Mouse (Mus musculus) MEL (cell line): Measurements from ENCODE around the gene Piezo1. TPM values are rescaled to one million over a fixed set of nuclear protein-coding genes. Genes with fewer than 3 reads are reported as not detected.

Experiments used
- DNase-seq: peaks from one replicate; pipeline ENCODE4 v3.0.0; 2011; ENCODE audit warnings: low read depth, low spot score
- H3K27ac ChIP-seq: 2 replicates; pipeline ENCODE4 v1.5.1; 2012; ENCODE audit warnings: low read depth, mild to moderate bottlenecking, control low read depth, low read length, moderate library complexity; ENCODE audit not compliant: control insufficient read depth
- H3K27me3 ChIP-seq, 2 experiments: fragments of 150-350 bp in 1 of 2; sonication (generic) in 1 of 2; 2 replicates each; pipeline ENCODE4 v1.6.1; 2012; ENCODE audit warnings: low read length in 2 of 2, mild to moderate bottlenecking in 2 of 2, improper control_type of control experiment in 1 of 2, moderate library complexity in 1 of 2; ENCODE audit not compliant: insufficient read depth in 2 of 2, control insufficient read depth in 1 of 2
- H3K36me3 ChIP-seq, 2 experiments: 2 replicates each; pipeline ENCODE4 v1.6.1; 2012 to 2014; ENCODE audit warnings: low read length in 2 of 2, improper control_type of control experiment in 1 of 2, inconsistent platforms in 1 of 2, mild to moderate bottlenecking in 1 of 2; ENCODE audit not compliant: insufficient read depth in 2 of 2, control insufficient read depth in 1 of 2
- H3K4me1 ChIP-seq, 2 experiments: fragments of 150-350 bp in 1 of 2; sonication (generic) in 1 of 2; 2 replicates each; pipeline ENCODE4 v1.6.1; 2012; ENCODE audit warnings: low read length in 2 of 2, improper control_type of control experiment in 1 of 2, mild to moderate bottlenecking in 1 of 2; ENCODE audit not compliant: insufficient read depth in 2 of 2, control insufficient read depth in 1 of 2
- H3K4me3 ChIP-seq, 2 experiments: fragments of 150-350 bp in 1 of 2; sonication (generic) in 1 of 2; 2 replicates each; pipeline ENCODE4 v1.5.1; 2012; ENCODE audit warnings: low read depth in 2 of 2, low read length in 2 of 2, mild to moderate bottlenecking in 2 of 2, moderate library complexity in 2 of 2, control low read depth in 1 of 2, improper control_type of control experiment in 1 of 2; ENCODE audit not compliant: control insufficient read depth in 1 of 2, insufficient read depth in 1 of 2
- H3K79me2 ChIP-seq: 2 replicates; pipeline ENCODE4 v1.6.1; 2012; ENCODE audit warnings: mild to moderate bottlenecking, low read length, moderate library complexity; ENCODE audit not compliant: control insufficient read depth, poor library complexity, insufficient read depth
- H3K9ac ChIP-seq: 2 replicates; pipeline ENCODE4 v1.6.1; 2012; ENCODE audit warnings: low read depth, mild to moderate bottlenecking, control low read depth, low read length, moderate library complexity; ENCODE audit not compliant: control insufficient read depth, poor library complexity, severe bottlenecking
- H3K9me3 ChIP-seq: fragments of 150-350 bp; sonication (generic); replicated peaks from 2 replicates; pipeline ENCODE4 v1.6.1; 2012; ENCODE audit warnings: mild to moderate bottlenecking, low read length, improper control_type of control experiment, moderate library complexity; ENCODE audit not compliant: insufficient read depth
- BHLHE40 ChIP-seq: IDR thresholded peaks from 2 replicates; pipeline ENCODE4 v1.6.1; 2012; ENCODE audit warnings: low read depth, mild to moderate bottlenecking, inconsistent platforms, low read length, improper control_type of control experiment, borderline replicate concordance
- CTCF ChIP-seq, 3 experiments: IDR thresholded peaks in 2 of 3; conservative IDR thresholded peaks in 1 of 3; 2 replicates each; pipeline ENCODE4 v1.5.1; 2011 to 2012; ENCODE audit warnings: low read length in 3 of 3, low read depth in 2 of 3, mild to moderate bottlenecking in 2 of 3, improper control_type of control experiment in 1 of 3, inconsistent platforms in 1 of 3, mixed read lengths in 1 of 3, moderate library complexity in 1 of 3; ENCODE audit not compliant: control insufficient read depth in 1 of 3, insufficient read depth in 1 of 3, poor library complexity in 1 of 3, severe bottlenecking in 1 of 3
- E2F4 ChIP-seq: IDR thresholded peaks from 2 replicates; pipeline ENCODE4 v1.6.1; 2011; ENCODE audit warnings: low read depth, low read length, improper control_type of control experiment, borderline replicate concordance
- EP300 ChIP-seq, 2 experiments: IDR thresholded peaks; 2 replicates each; pipeline ENCODE4 v1.6.1; 2011; ENCODE audit warnings: improper control_type of control experiment in 2 of 2, low read length in 2 of 2, low read depth in 1 of 2, mild to moderate bottlenecking in 1 of 2
- ETS1 ChIP-seq: IDR thresholded peaks from 2 replicates; pipeline ENCODE4 v1.6.1; 2012; ENCODE audit warnings: low read depth, mild to moderate bottlenecking, inconsistent platforms, low read length, improper control_type of control experiment, moderate library complexity
- GABPA ChIP-seq: IDR thresholded peaks from 2 replicates; pipeline ENCODE4 v1.6.1; 2012; ENCODE audit warnings: low read depth, mild to moderate bottlenecking, inconsistent platforms, low read length, improper control_type of control experiment, moderate library complexity
- KAT2A ChIP-seq: conservative IDR thresholded peaks from 2 replicates; pipeline ENCODE4 v1.6.1; 2012; ENCODE audit warnings: low read depth, low read length, improper control_type of control experiment, inconsistent platforms
- MYC ChIP-seq: IDR thresholded peaks from 2 replicates; pipeline ENCODE4 v1.6.1; 2011; ENCODE audit warnings: low read depth, mild to moderate bottlenecking, low read length, improper control_type of control experiment, moderate library complexity
- NELFE ChIP-seq: IDR thresholded peaks from 2 replicates; pipeline ENCODE4 v1.6.1; 2011; ENCODE audit warnings: low read depth, low read length, improper control_type of control experiment
- POLR2A ChIP-seq, 2 experiments: IDR thresholded peaks; 2 replicates each; pipeline ENCODE4 v1.6.1; 2011 to 2012; ENCODE audit warnings: low read length in 2 of 2, mild to moderate bottlenecking in 2 of 2, control low read depth in 1 of 2, improper control_type of control experiment in 1 of 2, low read depth in 1 of 2, moderate library complexity in 1 of 2; ENCODE audit not compliant: control insufficient read depth in 1 of 2, insufficient read depth in 1 of 2, poor library complexity in 1 of 2
- RAD21 ChIP-seq: IDR thresholded peaks from 2 replicates; pipeline ENCODE4 v1.6.1; 2011; ENCODE audit warnings: mild to moderate bottlenecking, low read depth, low read length, improper control_type of control experiment
- TBP ChIP-seq: IDR thresholded peaks from 2 replicates; pipeline ENCODE4 v1.8.0; 2011; ENCODE audit warnings: low read depth, low read length, improper control_type of control experiment
- TCF12 ChIP-seq: IDR thresholded peaks from 2 replicates; pipeline ENCODE4 v1.6.1; 2014; ENCODE audit warnings: low read depth, mild to moderate bottlenecking, inconsistent platforms, low read length, improper control_type of control experiment, moderate library complexity
- UBTF ChIP-seq: IDR thresholded peaks from 2 replicates; pipeline ENCODE4 v1.6.1; 2012; ENCODE audit warnings: low read depth, mild to moderate bottlenecking, inconsistent platforms, low read length, improper control_type of control experiment, moderate library complexity, borderline replicate concordance; ENCODE audit not compliant: insufficient read depth
- ZC3H11A ChIP-seq: IDR thresholded peaks from 2 replicates; pipeline ENCODE4 v1.6.1; 2012; ENCODE audit warnings: low read depth, mild to moderate bottlenecking, inconsistent platforms, low read length, improper control_type of control experiment
- ZKSCAN1 ChIP-seq: IDR thresholded peaks from 2 replicates; pipeline ENCODE4 v1.6.1; 2012; ENCODE audit warnings: low read depth, mild to moderate bottlenecking, inconsistent platforms, low read length, improper control_type of control experiment, moderate library complexity
- polyA plus RNA-seq, 2 experiments: library from polyadenylated mRNA; stranded (reverse) in 1 of 2; unstranded in 1 of 2; fragments of >175 nt in 1 of 2; fragments of >200 nt in 1 of 2; gene quantifications; 2 replicates each; pipeline versions ENCODE4 v1.2.1 to v1.2.4; 2012; ENCODE audit warnings: low replicate concordance in 2 of 2, low read depth in 1 of 2; ENCODE audit not compliant: insufficient read length in 2 of 2, insufficient read depth in 1 of 2, missing spikeins in 1 of 2
- total RNA-seq: library from RNA; depleted of rRNA; stranded (reverse); fragments of 300-350 nt; gene quantifications from 2 replicates; pipeline ENCODE4 v1.2.3, GENCODE M21; 2012

The Piezo1 gene
- total and polyA plus RNA-seq, 3 experiments: 35.1 to 223 (median 144) TPM

GRCm38 (mm10) chr8:122497912-122498311 lies 53.2 kb downstream of the Piezo1 start:
- Histone ChIP-seq H3K9me3 (no peaks in the 10 kb centered on the region), H3K36me3 (peaks cover 0 to 8% of the 10 kb centered on the region in 2 experiments; a peak in 2 of 4 replicates), H3K27ac (no peak overlapping the region), H3K79me2 (no peaks in the 10 kb centered on the region), H3K9ac (no peak overlapping the region), H3K4me3 (no peak overlapping the region), H3K27me3 (no peaks in the 10 kb centered on the region), H3K4me1 (no peaks in the 10 kb centered on the region)
- DNase-seq: no peak
- TF ChIP-seq RAD21: peak; percentile 0; the same call in 1 of the 2 replicates
- TF ChIP-seq KAT2A: no peak
- TF ChIP-seq TCF12: no peak
- peak; percentile 42 to 51 (median 46) for TF ChIP-seq CTCF (IDR thresholded peaks at IDR 0.05 in 2 of 3, conservative IDR thresholded peaks at IDR 0.05 in 1 of 3; ENCODE audit: control insufficient read depth in 1 of 3, insufficient read depth in 1 of 3, low read depth in 2 of 3, low read length in 3 of 3, poor library complexity in 1 of 3, severe bottlenecking in 1 of 3)

GRCm38 (mm10) chr8:122497016-122497734 lies 54.0 kb downstream of the Piezo1 start:
- no peak overlapping the region for H3K4me3 ChIP-seq
- TF ChIP-seq POLR2A (IDR thresholded peaks at IDR 0.05; ENCODE audit: control insufficient read depth in 1 of 2, insufficient read depth in 1 of 2, low read depth in 1 of 2, low read length in 2 of 2, poor library complexity in 1 of 2): no peak
- TF ChIP-seq ZKSCAN1: no peak
- no peak for TF ChIP-seq E2F4
- TF ChIP-seq ZC3H11A: no peak
- TF ChIP-seq GABPA: no peak
- no peak for TF ChIP-seq BHLHE40
- TF ChIP-seq KAT2A: no peak
- TF ChIP-seq NELFE: no peak
- no peak for TF ChIP-seq MYC
- TF ChIP-seq TBP: no peak
- TF ChIP-seq EP300 (IDR thresholded peaks at IDR 0.05; ENCODE audit: low read depth in 1 of 2, low read length in 2 of 2): no peak
- no peak for TF ChIP-seq UBTF
- TF ChIP-seq ETS1: no peak
- TF ChIP-seq, all 39 proteins: peak for 0
- no peak overlapping the region for H3K9ac ChIP-seq

More at GRCm38 (mm10) chr8:122497016-122497734, 54.0 kb downstream of the Piezo1 start:
- Histone ChIP-seq H3K27me3 (no peaks in the 10 kb centered on the region), H3K36me3 (peaks cover 0 to 7% of the 10 kb centered on the region in 2 experiments; a peak in 2 of 4 replicates), H3K79me2 (no peaks in the 10 kb centered on the region), H3K4me1 (no peaks in the 10 kb centered on the region), H3K9me3 (no peaks in the 10 kb centered on the region), H3K27ac (no peak overlapping the region)
- no peak for DNase-seq
